Mouse (Mus musculus) liver, embryonic 11.5 days (tissue): ENCODE measurements around the gene Rmdn2. TPM values are rescaled to one million over a fixed set of nuclear protein-coding genes. Genes with fewer than 3 reads are reported as not detected.

ENCODE experiments used
- ATAC-seq: fragments of 200-750 bp; cut with Nextera tagmentation; replicated peaks from 2 replicates; pipeline ENCODE4 v1.8.0; 2017; ENCODE audit warnings: moderate number of reproducible peaks, mild to moderate bottlenecking, moderate TSS enrichment, moderate library complexity; ENCODE audit not compliant: low FRiP score
- DNase-seq: peaks from one replicate; pipeline ENCODE4 v3.0.0-alpha.2; 2017; ENCODE audit warnings: low spot score
- H3K27ac ChIP-seq: fragments of 300-500 bp; sonication (generic); 2 replicates; pipeline ENCODE4 v1.5.1; 2014; ENCODE audit warnings: mild to moderate bottlenecking, low read depth, low read length, control low read depth
- H3K27me3 ChIP-seq: fragments of 300-500 bp; sonication (generic); replicated peaks from 2 replicates; pipeline ENCODE4 v1.6.1; 2014; ENCODE audit warnings: low read length, mixed read lengths; ENCODE audit not compliant: control insufficient read depth, insufficient read depth
- H3K36me3 ChIP-seq: fragments of 300-500 bp; sonication (generic); 2 replicates; pipeline ENCODE4 v1.6.1; 2014; ENCODE audit warnings: mild to moderate bottlenecking, low read length, moderate library complexity, mixed read lengths; ENCODE audit not compliant: control insufficient read depth, insufficient read depth
- H3K4me1 ChIP-seq: fragments of 300-500 bp; sonication (generic); replicated peaks from 2 replicates; pipeline ENCODE4 v1.6.1; 2014; ENCODE audit warnings: low read length, mixed read lengths; ENCODE audit not compliant: control insufficient read depth, insufficient read depth
- H3K4me2 ChIP-seq: fragments of 300-500 bp; sonication (generic); 2 replicates; pipeline ENCODE4 v1.6.1; 2014; ENCODE audit warnings: mild to moderate bottlenecking, control low read depth, moderate library complexity
- H3K4me3 ChIP-seq: fragments of 300-500 bp; sonication (generic); 2 replicates; pipeline ENCODE4 v1.5.1; 2014; ENCODE audit warnings: low read depth, low read length, control low read depth
- H3K9ac ChIP-seq: fragments of 300-500 bp; sonication (generic); 2 replicates; pipeline ENCODE4 v1.6.1; 2014; ENCODE audit warnings: low read depth, low read length, control low read depth
- H3K9me3 ChIP-seq: fragments of 300-500 bp; sonication (generic); 2 replicates; pipeline ENCODE4 v1.6.1; 2016; ENCODE audit warnings: low read length, inconsistent platforms, mixed read lengths; ENCODE audit not compliant: control insufficient read depth
- WGBS: fragments of 180-500 bp; shearing (Covaris S2); extraction: QIAGEN DNeasy Blood & Tissue Kit; methylation state at CpG from one replicate; pipeline ENCODE4 v1.1.7; 2014; 5-methylcytosine and 5-hydroxymethylcytosine counted together
- polyA plus RNA-seq: library from polyadenylated mRNA; unstranded; fragments of >200 nt; fragmentation: Nextera tagmentation; extraction: Ambion mirVana; gene quantifications from 2 replicates; pipeline ENCODE4 v1.2.1, GENCODE M21; 2014

Gene Rmdn2
- polyA plus RNA-seq, 1 experiment from 2014 or later = 9.1 TPM

- ATAC-seq = no peak
- DNase-seq = no peak
- Histone ChIP-seq H3K9ac (no peak overlapping the region), H3K36me3 (no peaks in the 10 kb centered on the region), H3K9me3 (no peaks in the 10 kb centered on the region), H3K4me2 (no peak overlapping the region), H3K4me3 (no peak overlapping the region), H3K4me1 (no peaks in the 10 kb centered on the region), H3K27me3 (no peaks in the 10 kb centered on the region), H3K27ac (no peak overlapping the region)
- WGBS = 55% methylated on average over 6 of the region's 6 CpGs
Measured at GRCm38 (mm10) chr17:79584246-79584800, 27.3 kb upstream of the Rmdn2 start.

GRCm38 (mm10) chr17:79589913-79590312, 21.8 kb upstream of the Rmdn2 start:
- H3K4me3 ChIP-seq = no peak overlapping the region
- no peak for DNase-seq
- no peaks in the 10 kb centered on the region for H3K36me3 ChIP-seq
- H3K4me1 ChIP-seq = no peaks in the 10 kb centered on the region
- no peaks in the 10 kb centered on the region for H3K9me3 ChIP-seq
- H3K27me3 ChIP-seq = no peaks in the 10 kb centered on the region
- ATAC-seq = no peak
- no peak overlapping the region for H3K4me2 ChIP-seq
- no peak overlapping the region for H3K27ac ChIP-seq
- no peak overlapping the region for H3K9ac ChIP-seq
- 91% methylated on average over 1 of the region's 1 CpGs for WGBS

DNA sequence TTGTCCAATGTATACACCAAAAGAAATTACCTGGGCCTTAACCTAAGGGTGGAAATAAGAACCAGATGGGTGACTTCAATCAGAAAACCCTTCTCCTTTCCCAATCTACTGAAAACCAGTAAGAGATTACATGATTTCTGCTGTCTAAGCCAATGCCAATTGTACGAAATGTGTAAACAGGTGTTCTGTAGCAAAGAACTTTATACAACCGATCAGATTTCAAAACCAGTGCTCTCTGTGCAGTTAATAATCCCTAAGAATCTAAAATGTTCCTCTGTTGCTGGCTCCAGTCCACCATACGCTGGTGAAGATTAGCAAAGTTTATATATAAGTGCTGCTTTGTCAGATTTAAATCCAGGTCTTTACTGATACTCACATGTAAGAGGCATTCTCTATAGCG, 15.7 kb upstream of the Rmdn2 start:
- H3K4me1 ChIP-seq = 0 out of 2 replicates have a peak, but pooled peaks cover 2% of the 10 kb centered on the region
- no peaks in the 10 kb centered on the region for H3K27me3 ChIP-seq
- no peaks in the 10 kb centered on the region for H3K36me3 ChIP-seq
- H3K9me3 ChIP-seq = no peaks in the 10 kb centered on the region
- H3K27ac ChIP-seq = no peak overlapping the region
- no peak overlapping the region for H3K4me2 ChIP-seq
- no peak overlapping the region for H3K4me3 ChIP-seq
- no peak overlapping the region for H3K9ac ChIP-seq
- WGBS = 69% methylated on average over 4 of the region's 4 CpGs
- ATAC-seq = no peak
- no peak for DNase-seq

DNA sequence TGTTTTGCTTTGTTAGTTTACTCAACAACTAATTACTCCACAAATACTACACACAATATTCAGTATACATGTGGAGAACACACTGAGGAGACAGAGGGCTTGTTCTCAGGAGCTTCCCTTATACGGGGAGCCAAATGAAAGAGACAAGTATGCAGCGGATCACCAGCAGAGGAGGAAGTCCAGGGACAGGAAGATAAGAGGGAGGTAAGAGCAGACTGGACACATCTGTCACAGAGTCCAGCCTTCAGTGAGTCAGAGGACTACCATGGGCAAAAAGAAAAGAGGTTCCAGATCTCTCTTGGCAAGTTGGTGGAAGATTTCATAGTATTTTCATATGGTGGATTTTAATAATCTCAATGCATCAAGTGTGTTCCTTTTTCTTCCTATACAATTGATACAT, 13.5 kb upstream of the Rmdn2 start:
- Histone ChIP-seq H3K27me3 (no peaks in the 10 kb centered on the region), H3K27ac (no peak overlapping the region), H3K4me1 (0 out of 2 replicates have a peak, but pooled peaks cover 2% of the 10 kb centered on the region), H3K4me2 (no peak overlapping the region), H3K36me3 (no peaks in the 10 kb centered on the region), H3K9me3 (no peaks in the 10 kb centered on the region), H3K4me3 (no peak overlapping the region), H3K9ac (no peak overlapping the region)
- 5% methylated on average over 2 of the region's 2 CpGs for WGBS
- DNase-seq = no peak
- 0 out of 2 replicates have a peak, but pooled peaks have one; percentile 49 for ATAC-seq

GRCm38 (mm10) chr17:79598596-79599577, 12.8 kb upstream of the Rmdn2 start:
- no peak overlapping the region for H3K9ac ChIP-seq
- no peak overlapping the region for H3K27ac ChIP-seq
- no peak for DNase-seq
- H3K36me3 ChIP-seq = no peaks in the 10 kb centered on the region
- H3K4me1 ChIP-seq = 0 out of 2 replicates have a peak, but pooled peaks cover 2% of the 10 kb centered on the region
- no peak overlapping the region for H3K4me2 ChIP-seq
- no peaks in the 10 kb centered on the region for H3K27me3 ChIP-seq
- WGBS = 47% methylated on average over 8 of the region's 8 CpGs
- H3K9me3 ChIP-seq = no peaks in the 10 kb centered on the region
- H3K4me3 ChIP-seq = no peak overlapping the region
- ATAC-seq = no peak

DNA sequence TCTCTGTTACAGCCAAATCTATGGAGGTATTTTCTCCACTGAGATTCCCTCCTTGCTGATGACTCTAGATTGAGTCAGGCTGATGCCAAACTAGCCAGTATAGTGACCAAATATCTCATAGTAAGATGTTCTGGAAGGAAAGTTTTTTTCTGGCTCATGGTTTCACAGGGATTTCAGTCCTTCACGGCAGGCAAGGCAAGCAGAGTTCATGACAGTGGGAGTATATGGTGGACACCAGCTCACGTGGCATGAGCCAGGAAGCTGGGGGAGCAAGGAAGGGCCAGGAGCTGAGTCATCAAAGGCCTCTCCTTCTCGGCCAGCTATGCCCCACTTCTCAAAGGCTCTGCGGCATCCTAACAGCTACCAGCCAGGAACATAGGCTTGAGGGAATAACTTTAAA, 11.6 kb upstream of the Rmdn2 start:
- Histone ChIP-seq H3K4me1 (0 out of 2 replicates have a peak, but pooled peaks cover 2% of the 10 kb centered on the region), H3K4me3 (no peak overlapping the region), H3K9ac (no peak overlapping the region), H3K4me2 (no peak overlapping the region), H3K36me3 (no peaks in the 10 kb centered on the region), H3K9me3 (no peaks in the 10 kb centered on the region), H3K27me3 (no peaks in the 10 kb centered on the region), H3K27ac (no peak overlapping the region)
- no peak for DNase-seq
- no peak for ATAC-seq
- 53% methylated on average over 4 of the region's 4 CpGs for WGBS

DNA sequence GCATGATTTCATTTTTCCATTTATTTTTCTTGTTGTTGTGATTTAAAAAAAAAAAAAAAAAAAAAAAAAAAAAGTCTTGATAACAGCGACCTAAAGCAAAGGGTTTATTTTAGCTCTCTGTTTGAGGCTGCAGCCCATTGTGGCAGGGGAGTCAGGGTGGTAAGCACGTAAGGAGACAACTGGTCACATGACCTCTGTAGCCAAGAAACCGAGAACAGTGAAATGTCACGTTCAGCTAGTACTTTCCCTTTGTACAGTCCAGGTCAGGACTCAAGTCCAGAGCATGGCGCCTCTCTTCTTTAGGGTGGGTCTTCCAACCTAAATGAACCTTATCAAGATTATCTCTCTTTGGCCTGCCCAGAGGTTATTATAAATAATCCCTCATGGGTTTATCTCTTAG, 9.3 kb upstream of the Rmdn2 start:
- Histone ChIP-seq H3K9me3 (no peaks in the 10 kb centered on the region), H3K4me3 (no peak overlapping the region), H3K36me3 (no peaks in the 10 kb centered on the region), H3K4me2 (no peak overlapping the region), H3K9ac (no peak overlapping the region), H3K27ac (no peak overlapping the region), H3K4me1 (0 out of 2 replicates have a peak, but pooled peaks cover 2% of the 10 kb centered on the region), H3K27me3 (no peaks in the 10 kb centered on the region)
- WGBS = 69% methylated on average over 5 of the region's 5 CpGs
- ATAC-seq (no peak), DNase-seq (no peak)

- H3K4me3 ChIP-seq = no peak overlapping the region
- no peaks in the 10 kb centered on the region for H3K36me3 ChIP-seq
- no peak overlapping the region for H3K27ac ChIP-seq
- no peak overlapping the region for H3K4me2 ChIP-seq
- no peak for ATAC-seq
- no peaks in the 10 kb centered on the region for H3K27me3 ChIP-seq
- H3K9ac ChIP-seq = no peak overlapping the region
- no peak for DNase-seq
- no peaks in the 10 kb centered on the region for H3K4me1 ChIP-seq
- WGBS = 78% methylated on average over 7 of the region's 7 CpGs
- no peaks in the 10 kb centered on the region for H3K9me3 ChIP-seq
Measured at GRCm38 (mm10) chr17:79603427-79603826, 8.2 kb upstream of the Rmdn2 start.
